Mouse (Mus musculus) left cerebral cortex, postnatal 14 days (tissue): ENCODE data around the gene Gm9821. TPM values are rescaled to one million over a fixed set of nuclear protein-coding genes. Genes with fewer than 3 reads are reported as not detected.
A peak's percentile ranks its signal among the peaks of the same experiment; 100 is the strongest.

Experiments
- DNase-seq, 2 experiments: peaks; one replicate each; pipeline ENCODE4 v3.0.0; 2021 to 2022; ENCODE audit warnings: low spot score in 2 of 2, mixed read lengths in 1 of 2
- intact Hi-C: fragments of 180-260 bp; cut with DNase I; formaldehyde crosslinking; loops from one replicate; pipeline ENCODE4 v1.15.1; 2025
- microRNA-seq, 2 experiments: library from miRNA; unstranded; fragments of <30 nt; microRNA quantifications; one replicate each; pipeline ENCODE4 v1.2.0; 2022
- total RNA-seq, 2 experiments: library from RNA; stranded (reverse); gene quantifications; 2 replicates each; pipeline ENCODE4 v1.2.3; 2021

Gene Gm9821
- total RNA-seq, 2 experiments from 2014 or later: not detected

GRCm38 (mm10) chr2:91987542-91987941 is 42.0 kb downstream of the Gm9821 start:
- peak; percentile 85 to 92 for DNase-seq
- intact Hi-C loops: loop anchor here (1.0 to 10.0 kb wide), 4 partner anchors 43 to 387 kb away; partner anchors contain the start of genes Gm9821, Large2 and Pex16

DNA sequence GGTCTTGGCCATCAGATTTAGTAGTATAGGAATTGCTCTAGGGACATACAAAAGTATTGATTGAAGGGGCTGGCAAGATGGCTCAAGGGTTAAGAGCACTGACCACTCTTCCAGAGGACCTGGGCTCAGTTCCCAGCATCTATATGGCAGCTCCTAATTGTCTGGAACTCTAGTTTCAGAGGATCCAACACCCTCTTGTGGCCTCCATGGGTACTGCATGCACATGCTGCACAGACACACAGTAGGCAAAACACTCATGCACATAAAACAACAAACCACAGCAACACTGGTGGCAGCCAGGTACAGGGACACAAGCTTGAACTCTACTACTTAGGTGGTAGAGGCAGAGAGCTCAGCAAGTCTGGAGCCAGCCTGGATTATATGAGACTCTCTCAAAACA is 44.2 kb downstream of the Gm9821 start:
- DNase-seq: no peak
- intact Hi-C loops: loop anchor here (10.0 kb wide), 2 partner anchors 195 to 385 kb away; partner anchors contain the start of genes Large2 and Pex16

- DNase-seq: no peak
- intact Hi-C loops: no loop called here
Observed at GRCm38 (mm10) chr2:91993409-91993808, 47.9 kb downstream of the Gm9821 start.

DNA sequence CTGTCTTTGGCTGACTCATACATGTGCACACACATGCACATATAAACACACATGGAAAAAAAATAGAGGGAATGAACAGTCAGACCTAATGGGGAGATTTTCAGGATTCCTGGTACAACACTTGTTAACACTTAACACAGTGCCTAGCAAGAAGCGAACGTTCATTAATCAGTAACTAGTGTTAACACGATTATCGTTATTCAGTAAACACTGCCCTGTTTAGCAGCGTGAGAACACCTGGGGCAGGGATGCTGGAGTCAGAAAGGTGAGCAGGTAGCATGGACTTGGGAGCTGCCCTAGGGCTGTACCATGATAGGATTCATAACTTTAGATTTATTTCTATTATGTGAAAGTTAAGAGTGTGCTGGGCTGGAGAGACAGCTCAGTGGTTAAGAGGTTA is 50.5 kb downstream of the Gm9821 start:
- DNase-seq: no peak
- intact Hi-C loops: no loop called here

Small RNA genes within 50 kb of the gene (microRNA-seq; reads per million reads assigned to microRNA genes)
- gene Mir6999: 0 to 0.53 reads per million in 2 experiments

Other genes starting within 250 kb of the Gm9821 start
- 10 to 100 TPM; 73.5 to 74.6 TPM for gene Atg13, start 235.1 kb upstream of the Gm9821 start, total RNA-seq
- 1 to 10 TPM; 6.5 to 8.3 TPM for gene Harbi1, start 234.9 kb upstream of the Gm9821 start, total RNA-seq
- gene Ambra1, start 215.6 kb upstream of the Gm9821 start, total RNA-seq: 10 to 100 TPM; 51.9 to 54.3 TPM
- gene Chrm4, start 18.5 kb upstream of the Gm9821 start, total RNA-seq: 10 to 100 TPM; 37.3 to 42.0 TPM
- gene Mdk, start 13.4 kb upstream of the Gm9821 start, total RNA-seq: 10 to 100 TPM; 24.9 to 26.3 TPM
- gene Dgkz, start 30.2 kb downstream of the Gm9821 start, total RNA-seq: 100 to 1,000 TPM; 342 to 377 TPM
- gene Creb3l1, start 78.8 kb downstream of the Gm9821 start, total RNA-seq: 1 to 10 TPM; 3.9 to 6.0 TPM
- 10 to 100 TPM; 64.5 to 73.9 TPM for gene Phf21a, start 147.4 kb downstream of the Gm9821 start, total RNA-seq